Mouse (Mus musculus) heart, embryonic 16.5 days (tissue): Measurements from ENCODE around the gene Tcte2. TPM values are rescaled to one million over a fixed set of nuclear protein-coding genes. Genes with fewer than 3 reads are reported as not detected.
"Not testable (repeated sequence)": the region's sequence is repeated elsewhere in the genome, so short reads cannot be mapped to it uniquely, and the experiment has no call there.

Experiments
- ATAC-seq: fragments of 200-750 bp; cut with Nextera tagmentation; replicated peaks from 2 replicates; pipeline ENCODE4 v1.8.0; 2017; ENCODE audit warnings: moderate number of reproducible peaks; ENCODE audit not compliant: insufficient read depth, low FRiP score; ENCODE audit errors: extremely low read depth
- H3K27ac ChIP-seq: fragments of 300-500 bp; sonication (generic); 2 replicates; pipeline ENCODE4 v1.5.1; 2014; ENCODE audit warnings: mild to moderate bottlenecking, low read length, control low read depth, moderate library complexity
- H3K27me3 ChIP-seq: fragments of 300-500 bp; sonication (generic); 2 replicates; pipeline ENCODE4 v1.6.1; 2014; ENCODE audit warnings: low read length, mixed read lengths; ENCODE audit not compliant: control insufficient read depth, insufficient read depth
- H3K36me3 ChIP-seq: fragments of 300-500 bp; sonication (generic); 2 replicates; pipeline ENCODE4 v1.6.1; 2014; ENCODE audit not compliant: control insufficient read depth, insufficient read depth
- H3K4me1 ChIP-seq: fragments of 300-500 bp; sonication (generic); 2 replicates; pipeline ENCODE4 v1.6.1; 2014; ENCODE audit warnings: low read length, mixed read lengths; ENCODE audit not compliant: control insufficient read depth, insufficient read depth
- H3K4me2 ChIP-seq: fragments of 300-500 bp; sonication (generic); 2 replicates; pipeline ENCODE4 v1.6.1; 2014; ENCODE audit warnings: low read depth, mild to moderate bottlenecking, control low read depth, low read length
- H3K4me3 ChIP-seq: fragments of 300-500 bp; sonication (generic); 2 replicates; pipeline ENCODE4 v1.5.1; 2014; ENCODE audit warnings: mild to moderate bottlenecking, control low read depth, low read length
- H3K9ac ChIP-seq: fragments of 300-500 bp; sonication (generic); 2 replicates; pipeline ENCODE4 v1.6.1; 2014; ENCODE audit warnings: low read length, control low read depth
- H3K9me3 ChIP-seq: fragments of 300-500 bp; sonication (generic); replicated peaks from 2 replicates; pipeline ENCODE4 v1.6.1; 2016; ENCODE audit warnings: low read length; ENCODE audit not compliant: control insufficient read depth
- WGBS: fragments of 180-500 bp; shearing (Covaris S2); extraction: QIAGEN DNeasy Blood & Tissue Kit; methylation state at CpG from one replicate; pipeline ENCODE4 v1.1.7; 2014; 5-methylcytosine and 5-hydroxymethylcytosine counted together
- polyA plus RNA-seq: library from polyadenylated mRNA; unstranded; fragments of >200 nt; fragmentation: Nextera tagmentation; extraction: Ambion mirVana; gene quantifications from 2 replicates; pipeline ENCODE4 v1.2.1, GENCODE M21; 2015

Tcte2 gene
- 2.9 and 3.3 TPM in 2 replicates for polyA plus RNA-seq

GRCm38 (mm10) chr17:13761179-13761913, at the start of gene Tcte2:
Gene Tcte2, minus strand, starts transcription at chr17:13761825.
- Histone ChIP-seq H3K27me3 (no peaks in the 10 kb centered on the region), H3K36me3 (no peaks in the 10 kb centered on the region), H3K27ac (peak within 1 kb of the TSS; percentile 95), H3K9me3 (no peaks in the 10 kb centered on the region), H3K4me2 (peak within 1 kb of the TSS; percentile 99), H3K9ac (peak within 1 kb of the TSS; percentile 93), H3K4me1 (peaks cover 33% of the 10 kb centered on the region), H3K4me3 (peak within 1 kb of the TSS; percentile 95)
- ATAC-seq = peak; percentile 23
- under 1% methylated on average over 71 of the region's 74 CpGs for WGBS

- WGBS = 94% methylated on average over 1 of the region's 1 CpGs
- H3K36me3 ChIP-seq = peaks cover 32% of the 10 kb centered on the region
- no peak overlapping the region for H3K9ac ChIP-seq
- H3K4me3 ChIP-seq = no peak overlapping the region
- no peak overlapping the region for H3K4me2 ChIP-seq
- H3K27me3 ChIP-seq = no peaks in the 10 kb centered on the region
- H3K27ac ChIP-seq = no peak overlapping the region
- ATAC-seq = no peak
- no peaks in the 10 kb centered on the region for H3K9me3 ChIP-seq
- no peaks in the 10 kb centered on the region; the same call in 1 of the 2 replicates for H3K4me1 ChIP-seq
Measured at GRCm38 (mm10) chr17:13806016-13806415, 44.4 kb upstream of the Tcte2 start.

DNA sequence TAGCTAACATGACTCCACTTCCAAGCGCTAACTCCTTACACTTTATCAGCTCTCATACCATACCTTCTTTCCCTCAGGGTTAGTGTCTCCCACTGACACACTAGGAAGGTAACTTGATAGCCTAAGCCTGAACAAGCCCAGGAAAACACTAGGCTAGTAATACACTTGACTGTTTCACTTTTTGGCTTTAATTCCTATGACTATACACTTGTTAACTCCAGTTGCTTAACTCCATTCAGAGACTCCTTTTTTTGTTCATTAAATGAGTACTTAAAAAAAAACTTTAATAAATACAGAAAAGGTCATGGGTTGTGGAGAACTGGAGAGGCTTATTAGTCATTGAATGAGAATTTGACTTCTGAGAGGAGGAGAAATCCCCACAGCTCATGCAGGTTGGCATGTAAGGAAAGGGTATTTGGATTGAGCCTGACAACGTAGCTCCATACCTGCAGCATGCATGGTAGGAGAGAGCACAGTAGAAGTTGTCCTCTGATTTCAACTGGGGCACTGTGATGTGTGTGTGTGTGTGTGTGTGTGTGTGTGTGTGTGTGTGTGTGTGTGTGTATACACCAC, 41.3 kb upstream of the Tcte2 start:
- ATAC-seq = no peak
- Histone ChIP-seq H3K9me3 (no peaks in the 10 kb centered on the region), H3K27ac (no peak overlapping the region), H3K4me3 (no peak overlapping the region), H3K9ac (no peak overlapping the region), H3K4me1 (peaks cover 2% of the 10 kb centered on the region; the same call in 1 of the 2 replicates), H3K36me3 (peaks cover 20% of the 10 kb centered on the region), H3K4me2 (no peak overlapping the region), H3K27me3 (no peaks in the 10 kb centered on the region)
- 48% methylated on average over 2 of the region's 2 CpGs for WGBS

GRCm38 (mm10) chr17:13797691-13798090, 36.1 kb upstream of the Tcte2 start:
- ATAC-seq = no peak
- no peak overlapping the region for H3K9ac ChIP-seq
- H3K9me3 ChIP-seq = no peaks in the 10 kb centered on the region
- peaks cover 4% of the 10 kb centered on the region; the same call in 1 of the 2 replicates for H3K4me1 ChIP-seq
- no peaks in the 10 kb centered on the region for H3K36me3 ChIP-seq
- H3K4me3 ChIP-seq = no peak overlapping the region
- H3K4me2 ChIP-seq = no peak overlapping the region
- no peak overlapping the region for H3K27ac ChIP-seq
- 78% methylated on average over 1 of the region's 1 CpGs for WGBS
- H3K27me3 ChIP-seq = no peaks in the 10 kb centered on the region

DNA sequence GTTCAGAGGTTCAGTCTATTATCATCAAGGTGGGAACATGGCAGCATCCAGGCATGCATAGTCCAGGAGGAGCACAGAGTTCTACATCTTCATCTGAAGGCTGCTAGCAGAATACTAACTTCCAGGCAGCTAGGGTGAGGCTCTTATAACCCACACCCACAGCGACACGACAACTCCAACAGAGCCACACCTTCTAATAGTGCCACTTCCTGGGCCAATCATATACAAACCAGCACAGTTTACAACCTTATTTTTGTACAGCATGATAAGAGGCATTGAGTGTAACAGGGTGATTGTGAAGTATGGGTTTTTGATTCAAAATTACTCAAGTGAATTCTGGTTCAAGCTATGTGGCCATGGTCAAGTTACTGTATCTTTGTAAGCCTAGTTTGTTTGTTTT, 28.4 kb upstream of the Tcte2 start:
- H3K4me1 ChIP-seq, ATAC-seq: not testable (repeated sequence)
- 84% methylated on average over 2 of the region's 2 CpGs for WGBS

GRCm38 (mm10) chr17:13783469-13783868, 21.8 kb upstream of the Tcte2 start:
- H3K27ac ChIP-seq = no peak overlapping the region
- no peaks in the 10 kb centered on the region for H3K36me3 ChIP-seq
- no peak overlapping the region for H3K4me3 ChIP-seq
- no peak overlapping the region for H3K9ac ChIP-seq
- no peak overlapping the region for H3K4me2 ChIP-seq
- WGBS = 39% methylated on average over 1 of the region's 1 CpGs
- no peak for ATAC-seq
- no peaks in the 10 kb centered on the region for H3K27me3 ChIP-seq
- peaks cover 7% of the 10 kb centered on the region for H3K4me1 ChIP-seq
- H3K9me3 ChIP-seq = no peaks in the 10 kb centered on the region

More for the DNA sequence above, 28.4 kb upstream of the Tcte2 start:
- H3K27ac ChIP-seq, H3K36me3 ChIP-seq, H3K27me3 ChIP-seq, H3K4me2 ChIP-seq, H3K9ac ChIP-seq, H3K9me3 ChIP-seq, H3K4me3 ChIP-seq: not testable (repeated sequence)

GRCm38 (mm10) chr17:13781948-13782347, 20.3 kb upstream of the Tcte2 start:
- H3K27ac ChIP-seq = no peak overlapping the region
- ATAC-seq = no peak
- peaks cover 12% of the 10 kb centered on the region for H3K4me1 ChIP-seq
- no peaks in the 10 kb centered on the region for H3K9me3 ChIP-seq
- no peak overlapping the region for H3K4me2 ChIP-seq
- WGBS = 84% methylated on average over 5 of the region's 5 CpGs
- H3K27me3 ChIP-seq = no peaks in the 10 kb centered on the region
- H3K36me3 ChIP-seq = no peaks in the 10 kb centered on the region
- no peak overlapping the region for H3K4me3 ChIP-seq
- no peak overlapping the region for H3K9ac ChIP-seq

DNA sequence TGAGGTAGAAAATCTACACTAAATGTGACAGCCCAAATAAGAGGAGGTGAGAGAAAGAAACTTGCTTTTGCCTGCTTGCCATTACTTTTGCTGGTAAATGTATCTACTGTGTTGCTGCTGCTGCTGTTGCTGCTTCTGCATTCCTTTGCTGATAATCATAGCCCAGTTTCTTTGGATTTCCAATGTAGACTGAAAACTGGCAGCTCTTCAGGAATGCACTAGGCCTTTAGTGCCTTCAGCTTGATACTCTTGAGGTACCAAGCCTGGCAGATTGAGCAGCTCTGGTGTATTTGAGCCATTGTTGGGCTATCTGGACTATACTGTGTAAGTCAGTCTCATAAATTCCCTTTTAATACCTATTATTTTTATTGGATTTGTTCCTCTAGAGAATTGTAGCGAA, 17.2 kb upstream of the Tcte2 start:
- Histone ChIP-seq H3K4me2 (no peak overlapping the region), H3K27ac (no peak overlapping the region), H3K4me3 (no peak overlapping the region), H3K27me3 (no peaks in the 10 kb centered on the region), H3K4me1 (peaks cover 9% of the 10 kb centered on the region), H3K9ac (no peak overlapping the region), H3K9me3 (no peaks in the 10 kb centered on the region), H3K36me3 (no peaks in the 10 kb centered on the region)
- no peak; the same call in 1 of the 2 replicates for ATAC-seq
- 89% methylated on average over 1 of the region's 1 CpGs for WGBS

- peaks cover 5% of the 10 kb centered on the region for H3K4me1 ChIP-seq
- WGBS = 29% methylated on average over 2 of the region's 2 CpGs
- H3K36me3 ChIP-seq = no peaks in the 10 kb centered on the region
- no peaks in the 10 kb centered on the region for H3K9me3 ChIP-seq
- no peak overlapping the region for H3K9ac ChIP-seq
- no peak for ATAC-seq
- no peak overlapping the region for H3K4me2 ChIP-seq
- no peak overlapping the region for H3K4me3 ChIP-seq
- H3K27ac ChIP-seq = no peak overlapping the region
- no peaks in the 10 kb centered on the region for H3K27me3 ChIP-seq
Measured at GRCm38 (mm10) chr17:13777676-13778075, 16.1 kb upstream of the Tcte2 start.
